Mouse (Mus musculus) forebrain, embryonic 14.5 days (tissue): Measurements from ENCODE around the gene Hes7. TPM values are rescaled to one million over a fixed set of nuclear protein-coding genes. Genes with fewer than 3 reads are reported as not detected.

ENCODE experiments used
- ATAC-seq: fragments of 200-750 bp; cut with Nextera tagmentation; 2 replicates; pipeline ENCODE4 v1.8.0; 2017; ENCODE audit warnings: mild to moderate bottlenecking, moderate library complexity
- DNase-seq: peaks from one replicate; pipeline ENCODE4 v3.0.0-alpha.2; 2015; ENCODE audit warnings: low spot score
- H3K27ac ChIP-seq: fragments of 300-500 bp; sonication (generic); 2 replicates; pipeline ENCODE4 v1.5.1; 2014; ENCODE audit warnings: low read depth, mild to moderate bottlenecking, control low read depth, low read length, moderate library complexity
- H3K27me3 ChIP-seq: fragments of 300-500 bp; sonication (generic); replicated peaks from 2 replicates; pipeline ENCODE4 v1.6.1; 2014; ENCODE audit warnings: low read length, control low read depth, mixed read lengths; ENCODE audit not compliant: control insufficient read depth, insufficient read depth
- H3K36me3 ChIP-seq: fragments of 300-500 bp; sonication (generic); 2 replicates; pipeline ENCODE4 v1.6.1; 2014; ENCODE audit warnings: low read length, control low read depth; ENCODE audit not compliant: control insufficient read depth, insufficient read depth
- H3K4me1 ChIP-seq: fragments of 300-500 bp; sonication (generic); 2 replicates; pipeline ENCODE4 v1.6.1; 2014; ENCODE audit warnings: antibody characterized with exemption, low read length, control low read depth; ENCODE audit not compliant: control insufficient read depth, insufficient read depth
- H3K4me2 ChIP-seq: fragments of 300-500 bp; sonication (generic); 2 replicates; pipeline ENCODE4 v1.6.1; 2014; ENCODE audit warnings: mild to moderate bottlenecking, control low read depth, low read length
- H3K4me3 ChIP-seq: fragments of 300-500 bp; sonication (generic); 2 replicates; pipeline ENCODE4 v1.5.1; 2014; ENCODE audit warnings: low read depth, low read length, control low read depth
- H3K9ac ChIP-seq: fragments of 300-500 bp; sonication (generic); 2 replicates; pipeline ENCODE4 v1.6.1; 2014; ENCODE audit warnings: mild to moderate bottlenecking, low read length, control low read depth, moderate library complexity
- H3K9me3 ChIP-seq: fragments of 300-500 bp; sonication (generic); replicated peaks from 2 replicates; pipeline ENCODE4 v1.6.1; 2016; ENCODE audit warnings: low read length, control low read depth, mixed read lengths; ENCODE audit not compliant: control insufficient read depth
- WGBS: fragments of 180-500 bp; shearing (Covaris S2); extraction: QIAGEN DNeasy Blood & Tissue Kit; methylation state at CpG from one replicate; pipeline ENCODE4 v1.1.7; 2014; 5-methylcytosine and 5-hydroxymethylcytosine counted together
- polyA plus RNA-seq: library from polyadenylated mRNA; unstranded; fragments of >200 nt; fragmentation: Nextera tagmentation; extraction: Ambion mirVana; gene quantifications from 2 replicates; pipeline ENCODE4 v1.2.1, GENCODE M21; 2014

The Hes7 gene
- polyA plus RNA-seq, 1 experiment from 2014 or later: 0.24 TPM

GRCm38 (mm10) chr11:69075764-69076479 is 44.3 kb upstream of the Hes7 start:
- WGBS: 45% methylated on average over 8 of the region's 9 CpGs
- no peak overlapping the region for H3K9ac ChIP-seq
- no peak for ATAC-seq

GRCm38 (mm10) chr11:69076572-69076971 is 43.6 kb upstream of the Hes7 start:
- Histone ChIP-seq H3K9me3 (no peaks in the 10 kb centered on the region), H3K36me3 (no peaks in the 10 kb centered on the region), H3K4me1 (peaks cover 2% of the 10 kb centered on the region; the same call in 1 of the 2 replicates), H3K9ac (no peak overlapping the region), H3K4me2 (no peak overlapping the region), H3K27me3 (no peaks in the 10 kb centered on the region), H3K27ac (no peak overlapping the region), H3K4me3 (no peak overlapping the region)
- ATAC-seq: no peak
- no peak for DNase-seq
- 54% methylated on average over 5 of the region's 5 CpGs for WGBS

More at GRCm38 (mm10) chr11:69075764-69076479, 44.3 kb upstream of the Hes7 start:
- no peak for DNase-seq
- Histone ChIP-seq H3K4me1 (peaks cover 2% of the 10 kb centered on the region; the same call in 1 of the 2 replicates), H3K4me3 (no peak overlapping the region), H3K4me2 (no peak overlapping the region), H3K27ac (no peak overlapping the region), H3K9me3 (no peaks in the 10 kb centered on the region), H3K27me3 (no peaks in the 10 kb centered on the region), H3K36me3 (no peaks in the 10 kb centered on the region)

GRCm38 (mm10) chr11:69077316-69077715 is 42.9 kb upstream of the Hes7 start:
- no peak for ATAC-seq
- WGBS: 86% methylated on average over 9 of the region's 9 CpGs
- Histone ChIP-seq H3K9ac (no peak overlapping the region), H3K27me3 (no peaks in the 10 kb centered on the region), H3K9me3 (no peaks in the 10 kb centered on the region), H3K4me1 (no peaks in the 10 kb centered on the region), H3K36me3 (no peaks in the 10 kb centered on the region), H3K4me2 (no peak overlapping the region), H3K27ac (no peak overlapping the region), H3K4me3 (no peak overlapping the region)
- no peak for DNase-seq

GRCm38 (mm10) chr11:69078041-69078440 is 42.2 kb upstream of the Hes7 start:
- ATAC-seq (no peak), DNase-seq (no peak)

GRCm38 (mm10) chr11:69078805-69079438 is 41.3 kb upstream of the Hes7 start:
- DNase-seq (no peak), ATAC-seq (no peak)
- no peak overlapping the region for H3K4me3 ChIP-seq
- no peak overlapping the region for H3K9ac ChIP-seq
- H3K4me2 ChIP-seq: no peak overlapping the region
- no peak overlapping the region for H3K27ac ChIP-seq
- no peaks in the 10 kb centered on the region for H3K4me1 ChIP-seq
- H3K36me3 ChIP-seq: no peaks in the 10 kb centered on the region
- no peaks in the 10 kb centered on the region for H3K27me3 ChIP-seq
- 86% methylated on average over 5 of the region's 5 CpGs for WGBS
- H3K9me3 ChIP-seq: no peaks in the 10 kb centered on the region

More at GRCm38 (mm10) chr11:69078041-69078440, 42.2 kb upstream of the Hes7 start:
- no peaks in the 10 kb centered on the region for H3K36me3 ChIP-seq
- no peaks in the 10 kb centered on the region for H3K27me3 ChIP-seq
- H3K4me2 ChIP-seq: no peak overlapping the region
- H3K27ac ChIP-seq: no peak overlapping the region
- no peaks in the 10 kb centered on the region for H3K9me3 ChIP-seq
- WGBS: 85% methylated on average over 6 of the region's 6 CpGs
- H3K4me1 ChIP-seq: no peaks in the 10 kb centered on the region
- H3K4me3 ChIP-seq: no peak overlapping the region
- no peak overlapping the region for H3K9ac ChIP-seq

GRCm38 (mm10) chr11:69080102-69080854 is 39.9 kb upstream of the Hes7 start:
- Histone ChIP-seq H3K27me3 (no peaks in the 10 kb centered on the region), H3K4me1 (no peaks in the 10 kb centered on the region), H3K4me3 (no peak overlapping the region), H3K36me3 (no peaks in the 10 kb centered on the region), H3K9me3 (no peaks in the 10 kb centered on the region), H3K27ac (no peak overlapping the region), H3K4me2 (no peak overlapping the region), H3K9ac (no peak overlapping the region)
- no peak for DNase-seq
- WGBS: 83% methylated on average over 15 of the region's 15 CpGs
- no peak for ATAC-seq

- no peak for ATAC-seq
- 85% methylated on average over 8 of the region's 8 CpGs for WGBS
Observed at GRCm38 (mm10) chr11:69080855-69081222, 39.4 kb upstream of the Hes7 start.

GRCm38 (mm10) chr11:69081613-69082012 is 38.6 kb upstream of the Hes7 start:
- H3K27ac ChIP-seq: no peak overlapping the region
- no peak overlapping the region for H3K4me3 ChIP-seq
- H3K9me3 ChIP-seq: no peaks in the 10 kb centered on the region
- H3K36me3 ChIP-seq: no peaks in the 10 kb centered on the region
- 89% methylated on average over 7 of the region's 7 CpGs for WGBS
- H3K4me2 ChIP-seq: no peak overlapping the region
- no peak for DNase-seq
- no peaks in the 10 kb centered on the region for H3K4me1 ChIP-seq
- ATAC-seq: no peak
- no peak overlapping the region for H3K9ac ChIP-seq
- no peaks in the 10 kb centered on the region for H3K27me3 ChIP-seq

More at GRCm38 (mm10) chr11:69080855-69081222, 39.4 kb upstream of the Hes7 start:
- no peak overlapping the region for H3K4me3 ChIP-seq
- no peak overlapping the region for H3K4me2 ChIP-seq
- no peak overlapping the region for H3K27ac ChIP-seq
- no peaks in the 10 kb centered on the region for H3K27me3 ChIP-seq
- DNase-seq: no peak
- no peaks in the 10 kb centered on the region for H3K4me1 ChIP-seq
- no peak overlapping the region for H3K9ac ChIP-seq
- H3K36me3 ChIP-seq: no peaks in the 10 kb centered on the region
- H3K9me3 ChIP-seq: no peaks in the 10 kb centered on the region
